Mouse (Mus musculus): Measurements from ENCODE around the gene Pah. TPM values are rescaled to one million over a fixed set of nuclear protein-coding genes. Genes with fewer than 3 reads are reported as not detected.

Pah gene
- polyA plus RNA-seq, 1 experiment from 2014 or later: not detected

DNA sequence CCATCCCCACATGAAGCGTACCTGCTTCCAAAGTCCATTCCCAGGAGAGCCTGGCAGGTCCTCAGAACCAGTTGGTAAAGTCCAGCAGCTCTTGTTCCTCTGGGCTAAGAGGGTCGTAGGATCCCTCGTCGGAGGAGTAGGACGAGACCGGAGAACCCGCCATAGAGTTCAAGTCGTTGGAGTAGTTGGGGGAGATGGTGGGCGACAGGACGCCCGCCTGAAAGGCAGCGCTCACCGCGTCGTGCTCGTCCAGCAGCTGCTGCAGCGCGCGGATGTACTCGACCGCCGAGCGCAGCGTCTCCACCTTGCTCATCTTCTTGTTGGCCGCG lies 29.3 kb upstream of the Pah start:
- H3K4me2 ChIP-seq: peak overlapping the region; percentile 77
- peaks cover 63% of the 10 kb centered on the region for H3K4me1 ChIP-seq
- H3K9ac ChIP-seq: peak overlapping the region; percentile 96
- peaks cover 32% of the 10 kb centered on the region for H3K27me3 ChIP-seq
- peak overlapping the region; percentile 96 for H3K27ac ChIP-seq
- peak overlapping the region; percentile 91 for H3K4me3 ChIP-seq (replicated peaks)
- 0 out of 2 replicates have a peak, but pooled peaks cover 3% of the 10 kb centered on the region for H3K9me3 ChIP-seq
- no peaks in the 10 kb centered on the region for H3K36me3 ChIP-seq (replicated peaks)
- under 1% methylated on average over 26 of the region's 26 CpGs for WGBS
- ATAC-seq (ENCODE audit: low FRiP score): no peak

GRCm38 (mm10) chr10:87492661-87493551 lies 28.7 kb upstream of the Pah start:
- Histone ChIP-seq H3K36me3 (replicated peaks) (no peaks in the 10 kb centered on the region), H3K27ac (peak overlapping the region; percentile 96), H3K4me1 (peaks cover 56% of the 10 kb centered on the region), H3K4me2 (peak overlapping the region; percentile 77), H3K9ac (peak overlapping the region; percentile 96), H3K27me3 (peaks cover 34% of the 10 kb centered on the region), H3K9me3 (peaks cover 4% of the 10 kb centered on the region; the same call in 1 of the 2 replicates), H3K4me3 (replicated peaks) (peak overlapping the region; percentile 91)
- WGBS: 0% methylated on average over 69 of the region's 90 CpGs
- peak; percentile 14 for ATAC-seq (ENCODE audit: low FRiP score)

- H3K27me3 ChIP-seq: peaks cover 38% of the 10 kb centered on the region
- H3K4me1 ChIP-seq: peaks cover 50% of the 10 kb centered on the region
- H3K36me3 ChIP-seq (replicated peaks): no peaks in the 10 kb centered on the region
- peak within 1 kb of the TSS; percentile 91 for H3K4me3 ChIP-seq (replicated peaks)
- peaks cover 6% of the 10 kb centered on the region; the same call in 1 of the 2 replicates for H3K9me3 ChIP-seq
- under 1% methylated on average over 30 of the region's 34 CpGs for WGBS
- peak within 1 kb of the TSS; percentile 96 for H3K9ac ChIP-seq
- peak within 1 kb of the TSS; percentile 96 for H3K27ac ChIP-seq
- peak within 1 kb of the TSS; percentile 77 for H3K4me2 ChIP-seq
- peak; percentile 63 for ATAC-seq (ENCODE audit: low FRiP score)
Observed at GRCm38 (mm10) chr10:87493576-87493975, 28.0 kb upstream of the Pah start, which contains the start of gene Ascl1. Gene Ascl1 (minus strand): TSS chr10:87493660.

GRCm38 (mm10) chr10:87494176-87494575 lies 27.4 kb upstream of the Pah start:
- under 1% methylated on average over 4 of the region's 4 CpGs for WGBS
- Histone ChIP-seq H3K4me3 (replicated peaks) (peak overlapping the region; percentile 91), H3K36me3 (replicated peaks) (no peaks in the 10 kb centered on the region), H3K27ac (peak overlapping the region; percentile 96), H3K4me1 (peaks cover 45% of the 10 kb centered on the region), H3K9ac (peak overlapping the region; percentile 96; the same call in 1 of the 2 replicates), H3K9me3 (peaks cover 6% of the 10 kb centered on the region; the same call in 1 of the 2 replicates), H3K27me3 (peaks cover 44% of the 10 kb centered on the region), H3K4me2 (peak overlapping the region; percentile 77)
- ATAC-seq (ENCODE audit: low FRiP score): no peak

- Histone ChIP-seq H3K27ac (peak overlapping the region; percentile 96; the same call in 1 of the 2 replicates), H3K4me1 (peaks cover 41% of the 10 kb centered on the region), H3K4me3 (replicated peaks) (peak overlapping the region; percentile 91), H3K9ac (peak overlapping the region; percentile 96), H3K9me3 (peaks cover 6% of the 10 kb centered on the region; the same call in 1 of the 2 replicates), H3K4me2 (peak overlapping the region; percentile 77), H3K27me3 (peaks cover 46% of the 10 kb centered on the region), H3K36me3 (replicated peaks) (no peaks in the 10 kb centered on the region)
- ATAC-seq (ENCODE audit: low FRiP score): peak; percentile 34; the same call in 1 of the 2 replicates
- under 1% methylated on average over 18 of the region's 18 CpGs for WGBS
Observed at GRCm38 (mm10) chr10:87494596-87494995, 27.0 kb upstream of the Pah start.

GRCm38 (mm10) chr10:87497056-87497455 lies 24.5 kb upstream of the Pah start:
- Histone ChIP-seq H3K27ac (no peak overlapping the region), H3K4me3 (replicated peaks) (no peak overlapping the region), H3K27me3 (peaks cover 56% of the 10 kb centered on the region), H3K4me2 (no peak overlapping the region), H3K4me1 (peaks cover 43% of the 10 kb centered on the region), H3K9me3 (peaks cover 6% of the 10 kb centered on the region; the same call in 1 of the 2 replicates), H3K9ac (no peak overlapping the region), H3K36me3 (replicated peaks) (no peaks in the 10 kb centered on the region)
- WGBS: 95% methylated on average over 2 of the region's 2 CpGs
- no peak for ATAC-seq (ENCODE audit: low FRiP score)

GRCm38 (mm10) chr10:87500926-87501658 lies 20.5 kb upstream of the Pah start:
- Histone ChIP-seq H3K4me3 (replicated peaks) (peak overlapping the region; percentile 20), H3K27ac (peak overlapping the region; percentile 83), H3K9me3 (peaks cover 4% of the 10 kb centered on the region; the same call in 1 of the 2 replicates), H3K27me3 (peaks cover 60% of the 10 kb centered on the region), H3K36me3 (replicated peaks) (no peaks in the 10 kb centered on the region), H3K9ac (peak overlapping the region; percentile 41), H3K4me2 (peak overlapping the region; percentile 44), H3K4me1 (peaks cover 40% of the 10 kb centered on the region)
- peak; percentile 58 for ATAC-seq (ENCODE audit: low FRiP score)
- WGBS: 4% methylated on average over 20 of the region's 20 CpGs

DNA sequence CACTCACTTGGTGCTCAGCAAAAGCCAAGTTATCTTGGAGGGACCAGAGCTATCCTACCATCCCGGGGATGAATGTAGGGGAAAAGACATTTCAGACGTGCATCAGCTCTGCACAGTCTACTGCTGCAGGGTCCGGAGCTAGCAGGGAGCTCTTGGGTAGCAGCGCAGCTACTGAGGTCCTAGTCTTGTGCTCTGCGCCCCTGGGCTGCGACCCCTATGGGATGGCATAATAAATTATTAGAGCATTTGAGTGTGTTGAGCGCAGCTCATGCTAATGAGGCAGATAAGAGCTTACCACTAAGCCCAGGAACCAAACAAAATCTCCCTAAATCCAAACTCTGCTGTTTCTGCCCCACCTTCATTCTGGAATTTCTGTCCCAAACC lies 19.9 kb upstream of the Pah start:
- 1% methylated on average over 7 of the region's 7 CpGs for WGBS
- Histone ChIP-seq H3K4me3 (replicated peaks) (peak overlapping the region; percentile 20), H3K4me1 (peaks cover 40% of the 10 kb centered on the region), H3K27me3 (peaks cover 57% of the 10 kb centered on the region), H3K9me3 (peaks cover 3% of the 10 kb centered on the region; the same call in 1 of the 2 replicates), H3K9ac (peak overlapping the region; percentile 41), H3K36me3 (replicated peaks) (no peaks in the 10 kb centered on the region), H3K4me2 (peak overlapping the region; percentile 44), H3K27ac (peak overlapping the region; percentile 83)
- peak; percentile 69 for ATAC-seq (ENCODE audit: low FRiP score)

GRCm38 (mm10) chr10:87502283-87502682 lies 19.3 kb upstream of the Pah start:
- no peak overlapping the region for H3K4me3 ChIP-seq (replicated peaks)
- WGBS: 15% methylated on average over 5 of the region's 5 CpGs
- H3K4me2 ChIP-seq: peak overlapping the region; percentile 44
- no peak overlapping the region for H3K9ac ChIP-seq
- H3K36me3 ChIP-seq (replicated peaks): no peaks in the 10 kb centered on the region
- peaks cover 40% of the 10 kb centered on the region for H3K4me1 ChIP-seq
- peak overlapping the region; percentile 83; the same call in 1 of the 2 replicates for H3K27ac ChIP-seq
- peaks cover 51% of the 10 kb centered on the region for H3K27me3 ChIP-seq
- peaks cover 3% of the 10 kb centered on the region; the same call in 1 of the 2 replicates for H3K9me3 ChIP-seq
- ATAC-seq (ENCODE audit: low FRiP score): peak; percentile 64

DNA sequence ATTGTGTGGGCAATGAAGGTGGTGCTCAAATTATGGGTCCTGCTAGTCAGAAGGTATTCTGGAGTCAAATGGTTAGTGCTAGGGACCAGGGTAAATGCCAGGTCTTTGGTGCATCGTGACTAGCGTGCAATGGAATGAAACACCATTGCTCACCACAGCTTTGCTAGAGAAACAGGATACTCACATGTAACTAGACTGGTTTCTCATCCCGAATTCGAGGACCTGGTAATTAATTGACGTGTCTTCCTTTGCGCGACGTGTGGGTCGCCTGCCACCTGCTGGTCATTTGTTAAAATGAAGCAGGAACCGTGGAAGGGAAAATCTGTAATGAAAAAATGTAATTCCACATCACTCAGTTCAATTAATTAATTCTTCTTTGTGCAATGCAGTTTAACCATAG lies 17.6 kb upstream of the Pah start:
- Histone ChIP-seq H3K4me2 (peak overlapping the region; percentile 17; the same call in 1 of the 2 replicates), H3K27me3 (peaks cover 38% of the 10 kb centered on the region)
- WGBS: 2% methylated on average over 10 of the region's 10 CpGs

DNA sequence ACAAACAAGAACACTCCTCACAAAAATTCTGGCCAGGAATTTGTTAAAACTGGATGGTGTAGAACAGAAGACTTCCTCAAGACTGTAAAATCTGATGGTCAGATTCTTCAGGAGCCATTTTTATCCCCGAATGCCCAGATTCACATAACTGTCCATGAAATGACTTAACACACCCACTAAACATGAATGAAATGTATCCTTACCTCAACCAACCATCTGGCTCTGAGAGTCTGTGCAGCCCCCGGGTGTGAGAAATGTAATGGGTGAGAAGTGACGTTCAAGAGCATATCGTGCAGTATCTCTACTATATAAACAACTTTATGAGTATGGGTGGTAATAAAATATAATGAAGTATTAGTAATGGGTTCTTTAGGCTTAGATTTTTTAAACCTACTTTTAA lies 13.0 kb upstream of the Pah start:
- WGBS: 94% methylated on average over 4 of the region's 4 CpGs
- peaks cover 9% of the 10 kb centered on the region for H3K27me3 ChIP-seq
- H3K4me1 ChIP-seq: peaks cover 4% of the 10 kb centered on the region
- H3K27ac ChIP-seq: no peak overlapping the region
- H3K9ac ChIP-seq: no peak overlapping the region
- no peak overlapping the region for H3K4me3 ChIP-seq (replicated peaks)
- no peaks in the 10 kb centered on the region for H3K36me3 ChIP-seq (replicated peaks)
- no peak for ATAC-seq (ENCODE audit: low FRiP score)
- no peak overlapping the region for H3K4me2 ChIP-seq
- no peaks in the 10 kb centered on the region for H3K9me3 ChIP-seq

More for the DNA sequence above, 17.6 kb upstream of the Pah start:
- no peak for ATAC-seq (ENCODE audit: low FRiP score)
- Histone ChIP-seq H3K4me1 (peaks cover 40% of the 10 kb centered on the region), H3K27ac (no peak overlapping the region), H3K9ac (no peak overlapping the region), H3K36me3 (replicated peaks) (no peaks in the 10 kb centered on the region), H3K4me3 (replicated peaks) (no peak overlapping the region), H3K9me3 (no peaks in the 10 kb centered on the region)

GRCm38 (mm10) chr10:87513052-87513451 lies 8.5 kb upstream of the Pah start:
- Histone ChIP-seq H3K4me1 (no peaks in the 10 kb centered on the region), H3K9me3 (no peaks in the 10 kb centered on the region), H3K27ac (no peak overlapping the region), H3K36me3 (replicated peaks) (no peaks in the 10 kb centered on the region), H3K4me2 (no peak overlapping the region), H3K4me3 (replicated peaks) (no peak overlapping the region), H3K9ac (no peak overlapping the region), H3K27me3 (no peaks in the 10 kb centered on the region)
- no peak for ATAC-seq (ENCODE audit: low FRiP score)

Data from forebrain, embryonic 12.5 days (tissue).